ENCODE assay signal across 21 mouse cellular contexts in genomic region chr5:33341165-33341564, GRCm38 (mm10). TPM values are rescaled to one million over a fixed set of nuclear protein-coding genes. Genes with fewer than 3 reads are reported as not detected.
DNase-seq lines count a peak whose midpoint lies in the region; TF ChIP-seq lines count a peak whose summit lies in the region.
"Had no signal": no experiment of that assay in that cellular context is flagged by ENCODE, and none has a peak within 500 bp of the region (broad histone marks: within the 10 kb centered on the region; RNA-seq: fewer than 3 reads in every experiment).

No protein-coding gene starts in this region.

- no peak overlapping the region for H3K4me2 ChIP-seq in myocyte (ENCODE audit: low read depth)
- H3K4me2 ChIP-seq: embryonic facial prominence, embryonic 13.5 days; embryonic facial prominence, embryonic 15.5 days; forebrain, embryonic 13.5 days; forebrain, embryonic 15.5 days had no signal

- DNase-seq in heart, adult 11 months: peak; percentile 75
- no peak for DNase-seq in heart, postnatal 36 days
- no peak for DNase-seq in kidney, adult 2 months
- DNase-seq in kidney, postnatal 36 days: no peak
- no peak for DNase-seq in layer of hippocampus, adult 9-11 months
- DNase-seq: adrenal gland, adult 2 months; adrenal gland, postnatal 10 days; adrenal gland, postnatal 25 days; cerebellum, adult 11 months; cerebellum, adult 18-20 months; cerebellum, adult 8-10 months; cerebellum, adult 9-11 months; cerebellum, postnatal 14 days; cerebellum, postnatal 36 days; embryo, embryonic 11 days had no signal

- no peaks in the 10 kb centered on the region for H3K36me3 ChIP-seq in kidney, adult 2 months (ENCODE audit: control insufficient read depth, insufficient read depth, low read length)
- H3K36me3 ChIP-seq in myocyte (ENCODE audit: control insufficient read depth, insufficient read depth): peaks cover 8% of the 10 kb centered on the region
- H3K36me3 ChIP-seq: forebrain, embryonic 15.5 days had no signal

- H3K4me1 ChIP-seq in kidney, adult 2 months (ENCODE audit: control insufficient read depth, insufficient read depth, low read length): peaks cover 55% of the 10 kb centered on the region
- H3K4me1 ChIP-seq in embryonic fibroblast, embryonic 13.5 days (ENCODE audit: control insufficient read depth, insufficient read depth, low read length): peaks cover 28% of the 10 kb centered on the region

- peak overlapping the region; percentile 24; the same call in 1 of the 2 replicates for H3K27ac ChIP-seq in kidney, adult 2 months (ENCODE audit: insufficient read depth, low read depth, low read length)
- peak overlapping the region; percentile 38; the same call in 1 of the 2 replicates for H3K27ac ChIP-seq in embryonic fibroblast, embryonic 13.5 days (ENCODE audit: insufficient read depth, low read length)
- H3K27ac ChIP-seq: embryonic facial prominence, embryonic 13.5 days; embryonic facial prominence, embryonic 15.5 days; forebrain, embryonic 13.5 days; forebrain, embryonic 15.5 days had no signal

- no peaks in the 10 kb centered on the region for H3K27me3 ChIP-seq in kidney, adult 2 months (replicated peaks; ENCODE audit: control insufficient read depth, insufficient read depth, low read length)
- H3K27me3 ChIP-seq in myocyte (ENCODE audit: control insufficient read depth, insufficient read depth, insufficient read length): no peaks in the 10 kb centered on the region
- H3K27me3 ChIP-seq: embryonic facial prominence, embryonic 13.5 days; embryonic facial prominence, embryonic 15.5 days; forebrain, embryonic 13.5 days; forebrain, embryonic 15.5 days had no signal

- H3K4me3 ChIP-seq in kidney, adult 2 months (ENCODE audit: insufficient read depth, low read depth, low read length): no peak overlapping the region
- no peak overlapping the region for H3K4me3 ChIP-seq in embryonic fibroblast, embryonic 13.5 days (ENCODE audit: insufficient read depth, low read length)
- no peak overlapping the region for H3K4me3 ChIP-seq in myocyte
- H3K4me3 ChIP-seq: embryonic facial prominence, embryonic 13.5 days; embryonic facial prominence, embryonic 15.5 days; forebrain, embryonic 13.5 days; forebrain, embryonic 15.5 days had no signal

- no peak overlapping the region for H3ac ChIP-seq in myocyte (ENCODE audit: control insufficient read depth, insufficient read length)

- TF ChIP-seq POLR2A in kidney, adult 2 months (IDR thresholded peaks at IDR 0.05; ENCODE audit: low read depth, low read length): no peak
- TF ChIP-seq POLR2A in embryonic fibroblast, embryonic 13.5 days (IDR thresholded peaks at IDR 0.05; ENCODE audit: low read depth, low read length): no peak
- TF ChIP-seq POLR2A in myocyte (IDR thresholded peaks at IDR 0.05; ENCODE audit: insufficient read length, low read depth): no peak

- no peak for TF ChIP-seq CTCF in kidney, adult 2 months (conservative IDR thresholded peaks at IDR 0.05; ENCODE audit: insufficient read depth, insufficient read length, low read depth, low read length)
- TF ChIP-seq CTCF in embryonic fibroblast, embryonic 13.5 days (IDR thresholded peaks at IDR 0.05; ENCODE audit: borderline replicate concordance, insufficient read depth, low read length): no peak

- H3K79me2 ChIP-seq in myocyte (ENCODE audit: control insufficient read depth, insufficient read depth): peaks cover 100% of the 10 kb centered on the region

- intact Hi-C loops in heart, postnatal 36 days (cut with DNase I): no loop called here

- WGBS in kidney, adult 2 months: 55% methylated on average over 6 of the region's 6 CpGs

TF ChIP-seq in myocyte, 11 proteins besides CTCF, POLR2A, EP300 and RAD21:
- TF ChIP-seq MYOD1 (IDR thresholded peaks at IDR 0.05; ENCODE audit: control insufficient read depth in 1 of 3, insufficient read length in 2 of 3, low read depth in 2 of 3) (peak in 2 of 3 experiments; percentile 49 to 57), USF1 (IDR thresholded peaks at IDR 0.05; ENCODE audit: low read depth) (no peak)
TF ChIP-seq in myocyte: peak in this region for 1.

RNA-seq across cellular contexts. Expression of gene Maea, which starts 5.9 kb away (rescaled TPM):
- 10 to 100 TPM; 81.0 to 86.1 TPM for total RNA-seq in heart, postnatal 36 days (2021)
- polyA plus RNA-seq in kidney, adult 2 months (2012; rRNA removed): 109 and 123 TPM in 2 replicates
- 135 and 148 TPM in 2 replicates for polyA plus RNA-seq in embryonic fibroblast, embryonic 13.5 days (2011; ENCODE audit: insufficient read length, low read depth, missing spikeins)
- 114 TPM for polyA plus RNA-seq in myocyte (2012; fragmentation: generic; extraction: Trizol)

RNA-seq across cellular contexts. Expression of gene Uvssa, which starts 37.2 kb away (rescaled TPM):
- total RNA-seq in heart, postnatal 36 days (2021): 1 to 10 TPM; 2.8 to 4.0 TPM
- 4.3 and 5.4 TPM in 2 replicates for polyA plus RNA-seq in kidney, adult 2 months (2012; rRNA removed)
- polyA plus RNA-seq in embryonic fibroblast, embryonic 13.5 days (2011; ENCODE audit: insufficient read length, low read depth, missing spikeins): 11.9 and 15.0 TPM in 2 replicates
- 1.6 TPM for polyA plus RNA-seq in myocyte (2012; fragmentation: generic; extraction: Trizol)
